Mouse (Mus musculus) olfactory bulb, adult 2 months (tissue): Measurements from ENCODE around the gene Tm4sf4. TPM values are rescaled to one million over a fixed set of nuclear protein-coding genes. Genes with fewer than 3 reads are reported as not detected.

Source experiments
- H3K27ac ChIP-seq: fragments of 200-500 bp; 2 replicates; pipeline ENCODE4 v1.5.1; 2012; ENCODE audit warnings: low read depth, low read length; ENCODE audit not compliant: insufficient read depth
- H3K4me1 ChIP-seq: fragments of 200-500 bp; 2 replicates; pipeline ENCODE4 v1.6.1; 2012; ENCODE audit warnings: low read length; ENCODE audit not compliant: control insufficient read depth, insufficient read depth
- H3K4me3 ChIP-seq: fragments of 200-500 bp; 2 replicates; pipeline ENCODE4 v1.5.1; 2012; ENCODE audit warnings: mild to moderate bottlenecking, low read depth, low read length, moderate library complexity; ENCODE audit not compliant: insufficient read depth
- CTCF ChIP-seq: fragments of 200-500 bp; IDR thresholded peaks from 2 replicates; pipeline ENCODE4 v1.5.1; 2012; ENCODE audit warnings: low read depth, mild to moderate bottlenecking, low read length, moderate library complexity; ENCODE audit not compliant: insufficient read depth
- POLR2A ChIP-seq: fragments of 200-500 bp; IDR thresholded peaks from 2 replicates; pipeline ENCODE4 v1.6.1; 2012; ENCODE audit warnings: mild to moderate bottlenecking, low read depth, low read length, moderate library complexity; ENCODE audit not compliant: insufficient read depth
- WGBS: fragments of 180-500 bp; shearing (Covaris S2); methylation state at CpG from one replicate; pipeline ENCODE4 v1.1.7; 2018; 5-methylcytosine and 5-hydroxymethylcytosine counted together
- polyA plus RNA-seq: library from polyadenylated mRNA; stranded (reverse); fragments of >200 nt; gene quantifications from 2 replicates; pipeline ENCODE4 v1.2.4, GENCODE M21; 2012; ENCODE audit warnings: low replicate concordance; ENCODE audit not compliant: missing spikeins, insufficient read depth, insufficient read length

Tm4sf4 gene
- polyA plus RNA-seq, 1 experiment: not detected

DNA sequence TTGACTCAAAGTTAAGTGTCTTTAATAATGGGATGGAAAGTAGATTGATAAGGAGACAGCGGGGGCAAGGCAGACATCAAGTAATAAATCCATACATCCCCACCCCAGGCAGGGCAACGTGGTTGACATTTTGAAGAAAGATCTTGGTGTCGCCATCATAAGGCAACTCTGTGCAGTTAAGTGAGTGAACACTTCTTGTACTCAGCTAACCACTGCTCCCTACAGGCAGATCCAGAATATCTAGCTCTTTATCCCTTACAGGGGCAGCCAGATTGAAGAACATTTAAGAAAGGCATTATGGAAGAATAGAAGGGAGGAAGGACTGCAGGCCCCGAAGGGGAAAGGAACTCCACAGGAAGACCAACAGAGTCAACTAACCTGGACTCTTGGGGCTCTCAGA lies 4.4 kb downstream of the Tm4sf4 start:
- TF ChIP-seq POLR2A (no peak), CTCF (no peak)
- Histone ChIP-seq H3K27ac (no peak overlapping the region), H3K4me1 (no peaks in the 10 kb centered on the region), H3K4me3 (no peak overlapping the region)
- WGBS: 80% methylated on average over 4 of the region's 4 CpGs

DNA sequence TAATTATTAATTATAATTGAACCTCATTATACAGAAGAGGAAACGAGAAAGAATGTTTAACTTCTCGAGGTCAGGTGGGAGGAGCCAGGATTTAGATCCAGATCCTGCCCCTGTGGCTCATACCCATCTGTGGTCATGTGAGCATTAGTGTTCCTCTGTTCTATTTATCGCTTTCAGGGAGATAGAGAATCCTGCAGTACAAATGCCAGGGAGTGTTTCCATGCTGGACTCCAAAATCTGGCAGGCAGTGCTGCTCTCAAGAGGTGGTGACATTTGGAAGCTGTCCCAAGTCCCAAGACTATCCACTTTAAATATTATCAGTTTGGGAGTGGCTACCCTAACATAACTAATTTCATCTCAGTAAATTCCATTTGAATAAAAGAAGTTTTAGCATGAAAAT lies 6.6 kb downstream of the Tm4sf4 start:
- TF ChIP-seq POLR2A: no peak
- TF ChIP-seq CTCF: no peak
- Histone ChIP-seq H3K27ac (no peak overlapping the region), H3K4me3 (no peak overlapping the region), H3K4me1 (no peaks in the 10 kb centered on the region)
- 56% methylated on average over 3 of the region's 3 CpGs for WGBS

DNA sequence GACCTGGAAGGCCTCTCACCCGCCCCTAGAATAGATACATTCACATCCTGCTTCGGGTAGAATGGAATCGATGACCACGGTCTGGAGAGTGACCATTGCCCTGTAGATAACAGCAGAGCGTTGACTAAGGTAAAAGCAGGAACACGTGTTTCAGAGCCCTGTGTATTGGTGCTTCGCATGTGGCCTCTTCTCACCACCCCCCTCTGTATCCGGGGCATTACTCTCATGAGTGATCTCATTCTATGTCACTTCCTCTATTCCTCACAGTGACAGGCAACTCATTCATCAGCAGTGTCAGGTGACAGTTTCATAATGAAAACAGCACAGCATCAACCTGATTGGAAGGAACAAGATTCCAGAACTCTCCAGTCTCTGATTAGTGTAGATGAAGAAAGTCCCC lies 10.2 kb downstream of the Tm4sf4 start:
- Histone ChIP-seq H3K27ac (no peak overlapping the region), H3K4me1 (no peaks in the 10 kb centered on the region), H3K4me3 (no peak overlapping the region)
- 83% methylated on average over 8 of the region's 8 CpGs for WGBS
- TF ChIP-seq POLR2A (no peak), CTCF (no peak)

DNA sequence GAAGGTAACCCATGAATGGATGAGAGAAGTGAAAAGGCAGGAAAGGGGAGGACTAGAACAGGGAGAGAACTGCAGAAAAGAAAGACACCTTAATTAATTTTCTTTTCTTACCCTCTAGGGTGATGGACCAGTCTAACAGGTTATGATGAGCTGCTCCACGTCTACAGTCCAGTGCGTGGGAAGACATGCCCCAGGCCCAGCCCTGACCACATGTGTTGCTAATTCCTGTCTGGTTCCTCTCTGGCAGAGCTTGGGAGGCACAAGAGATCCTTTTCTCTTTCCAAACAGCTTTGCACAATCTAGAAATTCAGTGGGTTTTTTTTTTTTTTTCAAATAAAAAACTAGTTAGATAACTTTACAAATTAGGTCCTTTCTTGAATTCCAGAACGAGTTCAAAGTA lies 15.8 kb downstream of the Tm4sf4 start:
- Histone ChIP-seq H3K27ac (no peak overlapping the region), H3K4me3 (no peak overlapping the region), H3K4me1 (no peaks in the 10 kb centered on the region)
- TF ChIP-seq POLR2A (no peak), CTCF (no peak)
- 82% methylated on average over 3 of the region's 3 CpGs for WGBS

DNA sequence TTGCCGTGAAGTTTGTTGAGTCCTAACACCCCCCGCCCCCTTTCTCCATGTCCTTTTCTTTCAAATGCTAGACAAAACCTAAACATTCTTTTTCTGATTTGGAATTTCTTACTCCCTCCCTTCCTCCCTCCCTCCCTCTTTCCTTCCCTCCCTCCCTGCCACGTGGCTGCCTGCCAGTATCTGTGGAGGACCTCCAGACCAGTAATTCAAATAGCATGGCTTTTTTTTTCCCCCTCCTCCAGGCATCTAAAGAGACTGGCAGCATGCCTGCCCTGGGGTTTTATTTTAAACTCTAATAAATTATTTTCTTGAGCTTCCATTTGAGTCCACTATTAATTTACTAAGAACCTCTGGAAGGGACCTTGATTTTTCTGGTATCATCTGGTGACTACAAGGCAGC lies 20.6 kb downstream of the Tm4sf4 start:
- H3K27ac ChIP-seq: no peak overlapping the region
- WGBS: 32% methylated on average over 3 of the region's 3 CpGs
- no peak for TF ChIP-seq POLR2A
- TF ChIP-seq CTCF: no peak
- H3K4me1 ChIP-seq: no peaks in the 10 kb centered on the region
- H3K4me3 ChIP-seq: no peak overlapping the region

DNA sequence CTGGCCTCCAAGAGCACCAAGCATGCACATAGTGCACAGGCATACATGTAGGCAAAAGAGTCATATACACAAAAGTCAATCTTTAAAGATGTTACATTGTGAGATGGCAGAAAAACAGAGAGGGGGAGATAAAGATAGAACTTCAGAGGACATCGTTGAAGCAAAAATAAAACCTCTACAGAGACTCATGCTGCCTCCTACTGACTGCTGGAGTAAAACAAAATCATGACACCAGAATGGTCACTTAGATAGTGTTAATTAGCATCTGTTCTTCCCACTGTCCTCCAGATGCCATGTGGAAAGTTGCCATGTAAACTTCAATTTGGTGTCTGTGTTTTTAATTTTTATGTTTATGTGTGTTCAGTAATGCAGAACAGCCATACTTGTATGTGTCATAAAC lies 22.8 kb downstream of the Tm4sf4 start:
- WGBS: 19% methylated on average over 1 of the region's 1 CpGs

DNA sequence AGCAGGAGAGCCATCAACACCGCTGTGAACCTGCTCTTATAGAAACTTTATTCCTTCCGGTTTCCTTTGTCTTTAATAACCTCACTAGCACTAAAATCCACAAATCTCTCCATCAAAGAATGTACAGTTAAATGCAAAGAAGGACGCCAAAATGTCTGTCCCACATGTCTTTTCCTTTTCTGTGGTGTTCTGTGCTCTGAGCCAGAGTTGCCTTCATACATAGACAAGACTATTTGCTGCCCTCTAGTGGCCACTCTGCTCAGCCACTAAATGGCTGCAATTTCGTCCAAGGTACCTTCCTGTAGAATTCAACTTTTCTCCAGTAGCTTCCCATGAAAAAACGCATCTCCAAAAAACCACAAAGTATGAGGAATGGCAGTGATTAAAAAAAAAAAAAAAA lies 23.3 kb downstream of the Tm4sf4 start:
- H3K4me1 ChIP-seq: no peaks in the 10 kb centered on the region
- 27% methylated on average over 5 of the region's 5 CpGs for WGBS
- no peak overlapping the region for H3K4me3 ChIP-seq
- no peak overlapping the region for H3K27ac ChIP-seq
- no peak for TF ChIP-seq POLR2A
- TF ChIP-seq CTCF: no peak

More for the DNA sequence above, 22.8 kb downstream of the Tm4sf4 start:
- TF ChIP-seq POLR2A: no peak
- H3K4me1 ChIP-seq: no peaks in the 10 kb centered on the region
- H3K4me3 ChIP-seq: no peak overlapping the region
- no peak overlapping the region for H3K27ac ChIP-seq

DNA sequence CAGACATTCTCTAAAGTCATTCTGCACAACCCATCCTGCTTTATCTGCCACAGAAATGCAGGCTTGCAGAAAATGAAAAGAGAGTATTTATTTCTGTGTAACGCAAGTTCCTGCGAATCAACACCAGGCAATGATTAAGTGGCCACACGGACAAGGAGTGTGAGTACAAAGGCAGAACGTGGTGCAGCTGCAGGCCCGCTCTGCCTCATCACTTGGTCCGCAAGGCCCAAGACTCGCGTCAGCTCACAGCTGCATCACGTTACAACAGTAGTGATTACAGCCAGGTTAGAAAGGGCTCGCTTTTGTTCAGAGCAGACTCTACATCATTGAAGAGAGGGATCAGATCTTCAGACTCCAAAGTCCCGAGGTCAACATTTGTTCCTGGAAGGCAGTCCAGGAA lies 33.5 kb downstream of the Tm4sf4 start:
- TF ChIP-seq CTCF (no peak), POLR2A (no peak)
- 60% methylated on average over 11 of the region's 11 CpGs for WGBS
- no peaks in the 10 kb centered on the region for H3K4me1 ChIP-seq
- H3K4me3 ChIP-seq: no peak overlapping the region
- no peak overlapping the region for H3K27ac ChIP-seq

DNA sequence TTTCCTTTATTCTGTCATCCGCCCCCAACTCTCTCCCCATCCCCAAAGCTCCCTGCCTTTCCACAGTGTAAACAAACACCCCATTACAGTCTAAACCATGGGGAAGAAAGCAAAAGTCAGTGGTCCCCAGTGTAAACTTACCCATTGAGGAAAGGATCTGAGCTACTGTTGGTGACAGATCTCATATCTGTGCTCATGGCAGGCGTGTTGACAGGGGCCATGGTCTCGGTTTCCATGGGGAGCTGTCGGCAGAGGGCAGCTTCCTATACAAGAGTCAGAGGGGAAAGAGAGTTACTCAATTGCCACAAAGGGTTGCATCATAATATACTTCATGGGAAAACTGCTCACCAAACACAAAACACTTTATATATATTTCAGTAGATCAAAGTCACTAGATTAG lies 38.2 kb downstream of the Tm4sf4 start:
- Histone ChIP-seq H3K4me3 (no peak overlapping the region), H3K27ac (no peak overlapping the region), H3K4me1 (no peaks in the 10 kb centered on the region)
- 93% methylated on average over 4 of the region's 4 CpGs for WGBS
- TF ChIP-seq CTCF (no peak), POLR2A (no peak)

DNA sequence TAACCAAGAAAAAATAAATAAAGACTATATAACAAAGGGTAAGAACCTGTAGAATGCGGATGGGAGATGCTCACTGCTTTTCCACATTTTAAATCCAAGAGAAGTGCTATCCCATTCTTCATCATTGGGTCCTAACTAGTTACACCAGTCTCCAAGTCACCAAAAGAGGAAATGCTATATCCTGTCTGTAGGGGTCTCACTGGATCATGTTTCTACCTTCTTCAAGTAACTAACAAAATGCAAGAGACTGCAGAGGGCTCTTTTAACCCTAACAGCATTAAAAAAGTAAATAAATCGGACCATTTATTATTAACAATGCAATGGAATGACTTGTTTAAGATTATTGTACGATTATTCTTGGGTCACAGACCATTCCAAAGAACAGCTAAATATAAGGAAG lies 41.2 kb downstream of the Tm4sf4 start:
- no peaks in the 10 kb centered on the region for H3K4me1 ChIP-seq
- 54% methylated on average over 3 of the region's 3 CpGs for WGBS
- H3K27ac ChIP-seq: no peak overlapping the region
- no peak for TF ChIP-seq POLR2A
- no peak for TF ChIP-seq CTCF
- H3K4me3 ChIP-seq: no peak overlapping the region
